Mouse (Mus musculus): Measurements from ENCODE around the gene E130308A19Rik.

E130308A19Rik gene

GRCm38 (mm10) chr4:59634532-59634931 is 8.5 kb downstream of the E130308A19Rik start:
- in situ Hi-C loops (cut with MboI; ENCODE audit: low sequenced_read_pairs) = no loop called here

DNA sequence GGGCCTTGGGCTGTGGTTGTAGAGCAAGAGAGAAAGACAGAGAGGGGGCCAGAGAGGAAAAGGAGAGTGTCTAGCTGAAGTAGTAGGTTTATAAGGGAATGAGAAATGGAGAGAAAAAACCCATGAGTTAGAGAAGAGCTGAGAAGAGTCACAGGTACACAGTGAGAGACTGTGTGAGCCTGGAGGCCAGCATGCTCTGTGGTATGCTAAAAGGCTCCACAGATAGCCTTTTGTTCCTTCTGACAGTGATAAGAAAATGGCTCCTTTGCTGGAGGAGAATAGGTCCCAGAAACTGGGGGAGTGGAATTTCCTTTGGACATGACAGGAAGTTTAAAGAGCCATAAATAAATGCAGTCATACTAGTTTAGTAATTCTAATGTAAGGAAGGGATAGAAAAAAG is 13.2 kb downstream of the E130308A19Rik start:
- in situ Hi-C loops (cut with MboI; ENCODE audit: low sequenced_read_pairs) = no loop called here

GRCm38 (mm10) chr4:59640720-59641119 is 14.7 kb downstream of the E130308A19Rik start:
- in situ Hi-C loops (cut with MboI; ENCODE audit: low sequenced_read_pairs) = no loop called here

DNA sequence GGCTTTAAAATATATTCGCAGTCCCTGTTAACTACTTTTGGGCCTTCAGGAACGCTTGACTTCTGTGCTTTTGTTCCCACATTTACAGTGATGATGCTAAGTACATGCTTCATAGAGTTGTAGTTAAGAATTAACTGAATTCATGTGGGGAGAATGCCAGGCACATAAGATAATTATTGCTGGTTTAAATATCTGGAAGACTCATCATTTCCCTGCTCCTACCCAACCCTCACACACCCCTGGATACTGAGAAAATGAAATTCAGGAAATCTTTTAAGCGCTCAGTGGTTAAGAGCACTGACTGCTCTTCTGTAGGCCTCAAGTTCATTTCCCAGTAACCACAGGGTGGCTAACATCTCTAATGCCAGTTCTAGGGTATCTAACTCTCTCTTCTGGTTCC is 16.0 kb downstream of the E130308A19Rik start:
- in situ Hi-C loops (cut with MboI; ENCODE audit: low sequenced_read_pairs) = no loop called here

DNA sequence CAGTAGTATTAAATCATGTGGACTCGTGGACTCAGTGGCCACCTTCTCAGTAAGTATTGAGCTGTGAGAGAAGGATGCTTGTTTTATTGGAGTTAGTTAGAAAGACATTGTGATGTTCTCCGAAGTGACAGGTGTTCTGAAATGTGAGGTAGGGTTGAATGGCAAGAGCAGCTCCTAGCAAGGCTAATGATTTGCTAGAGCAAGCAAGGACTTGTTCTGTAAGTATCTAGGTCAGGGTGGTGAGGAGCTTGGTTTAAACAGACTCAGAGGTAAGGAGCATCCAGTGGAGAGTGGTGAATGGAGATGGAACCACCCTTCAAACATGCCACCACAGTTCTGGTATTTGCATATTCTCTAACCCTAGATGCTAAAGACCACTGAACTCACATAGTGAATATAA is 16.6 kb downstream of the E130308A19Rik start:
- in situ Hi-C loops (cut with MboI; ENCODE audit: low sequenced_read_pairs) = no loop called here

DNA sequence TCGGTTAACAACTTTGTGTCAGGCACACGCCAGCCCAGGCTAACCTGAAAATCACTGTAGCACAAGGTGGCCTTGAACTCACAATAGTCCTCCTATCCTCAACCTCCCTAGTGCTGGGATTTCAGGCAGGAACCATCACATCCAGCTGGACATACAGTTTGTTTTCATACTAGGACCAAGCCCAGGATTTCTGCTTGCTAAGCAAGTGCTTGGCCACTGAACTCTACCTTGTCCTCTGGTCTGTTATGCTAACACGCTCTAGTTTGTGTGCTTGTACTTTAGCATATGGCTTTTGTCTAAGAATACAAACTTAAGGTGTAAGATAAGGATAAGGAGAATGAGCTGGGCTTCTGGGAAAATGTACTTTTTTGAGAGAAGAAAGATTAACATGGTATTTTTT is 18.4 kb downstream of the E130308A19Rik start:
- in situ Hi-C loops (cut with MboI; ENCODE audit: low sequenced_read_pairs) = no loop called here

GRCm38 (mm10) chr4:59644992-59645391 is 19.0 kb downstream of the E130308A19Rik start:
- in situ Hi-C loops (cut with MboI; ENCODE audit: low sequenced_read_pairs) = no loop called here

DNA sequence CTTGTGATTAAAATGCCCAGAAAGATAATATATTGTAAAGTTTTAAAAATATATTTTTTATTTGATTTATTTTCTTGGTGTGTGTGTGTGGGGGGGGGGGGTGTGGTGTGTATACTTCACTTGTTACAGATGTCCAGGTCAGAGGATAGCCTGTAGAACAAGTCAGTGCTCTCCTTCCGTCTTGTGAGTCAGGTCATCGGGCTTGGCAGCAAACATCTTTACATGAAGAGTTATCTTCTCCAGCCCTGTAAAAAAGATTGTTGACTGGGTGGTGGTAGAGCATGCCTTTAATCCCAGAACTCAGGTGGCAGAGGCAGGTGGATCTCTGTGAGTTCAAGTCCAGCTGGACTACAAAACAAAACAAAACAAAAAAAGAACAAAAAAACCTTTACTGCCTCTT is 19.6 kb downstream of the E130308A19Rik start:
- in situ Hi-C loops (cut with MboI; ENCODE audit: low sequenced_read_pairs) = no loop called here

- in situ Hi-C loops (cut with MboI; ENCODE audit: low sequenced_read_pairs) = no loop called here
Measured at GRCm38 (mm10) chr4:59646020-59646696, 20.1 kb downstream of the E130308A19Rik start.

GRCm38 (mm10) chr4:59649119-59649518 is 23.1 kb downstream of the E130308A19Rik start:
- in situ Hi-C loops (cut with MboI; ENCODE audit: low sequenced_read_pairs) = no loop called here

DNA sequence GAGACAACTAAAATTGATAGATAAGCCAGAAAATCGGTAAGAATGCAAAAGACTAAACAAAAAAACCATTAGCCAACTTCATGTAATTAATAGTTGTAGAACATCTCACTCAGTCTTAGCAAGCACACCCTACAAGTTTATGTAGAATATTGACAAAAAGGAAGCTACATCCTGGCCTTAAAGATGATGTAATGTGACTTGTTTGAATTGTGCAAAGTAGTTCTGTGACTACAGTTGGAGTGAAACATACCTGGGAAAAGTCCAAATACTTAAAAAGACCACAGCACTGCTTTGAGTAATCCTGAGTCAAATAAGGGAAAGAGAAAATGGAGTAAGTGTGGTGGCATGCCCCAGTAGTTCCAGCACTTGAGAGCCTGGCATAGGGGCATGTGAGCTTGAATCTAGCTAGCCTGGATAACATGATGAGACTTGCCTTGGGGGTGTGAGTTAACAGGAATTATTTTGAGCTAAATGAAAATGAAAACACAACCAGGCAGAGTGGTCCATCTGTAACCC is 26.2 kb downstream of the E130308A19Rik start:
- in situ Hi-C loops (cut with MboI; ENCODE audit: low sequenced_read_pairs) = no loop called here

DNA sequence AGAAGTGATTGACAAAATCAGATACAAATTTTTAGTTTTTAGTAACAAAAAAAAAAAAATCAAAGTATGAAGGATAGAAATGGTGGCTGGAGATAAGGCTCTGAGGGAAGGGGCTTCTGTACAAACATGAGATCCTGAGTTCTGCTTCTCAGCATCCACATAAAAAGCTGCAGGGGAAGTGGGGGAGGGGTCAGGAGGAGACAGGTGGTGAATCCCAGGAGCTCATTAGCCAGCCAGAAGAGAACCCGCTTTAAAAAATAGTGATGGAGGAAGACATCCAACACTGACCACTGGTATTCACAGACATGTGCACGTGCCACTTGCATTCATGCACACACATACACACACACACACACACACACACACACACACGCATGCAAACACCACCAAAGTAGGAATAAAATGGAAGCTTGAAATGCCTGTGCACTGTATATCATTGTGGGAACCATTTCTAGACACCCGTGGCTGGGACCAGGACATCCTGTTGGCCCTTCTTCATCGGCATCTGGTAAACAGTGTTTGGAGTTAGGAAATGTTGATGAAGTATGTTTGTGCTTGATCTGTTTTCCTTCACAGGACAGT is 30.1 kb downstream of the E130308A19Rik start:
- in situ Hi-C loops (cut with MboI; ENCODE audit: low sequenced_read_pairs) = no loop called here

GRCm38 (mm10) chr4:59662163-59662562 is 36.2 kb downstream of the E130308A19Rik start:
- in situ Hi-C loops (cut with MboI; ENCODE audit: low sequenced_read_pairs) = no loop called here

DNA sequence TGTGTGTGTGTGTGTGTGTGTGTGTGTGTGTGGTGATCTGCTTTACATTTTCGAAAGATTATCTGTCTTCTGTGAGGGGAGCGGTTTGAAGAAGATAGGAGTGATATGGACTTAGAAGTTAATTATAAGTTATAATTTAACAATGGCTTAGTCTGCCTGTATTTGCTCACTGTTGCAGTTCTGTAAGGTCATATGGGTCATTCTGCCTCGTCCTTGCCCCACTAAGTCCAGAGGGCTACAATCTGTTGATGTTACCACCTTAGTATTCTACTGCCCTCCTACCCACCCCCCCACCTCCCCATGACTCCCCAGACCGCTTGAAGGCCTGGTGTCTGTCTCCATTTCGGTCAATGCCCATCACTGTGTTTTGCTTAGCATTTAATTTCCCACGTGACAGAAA is 37.4 kb downstream of the E130308A19Rik start:
- in situ Hi-C loops (cut with MboI; ENCODE audit: low sequenced_read_pairs) = no loop called here

- in situ Hi-C loops (cut with MboI; ENCODE audit: low sequenced_read_pairs) = no loop called here
Measured at GRCm38 (mm10) chr4:59666550-59667317, 40.7 kb downstream of the E130308A19Rik start.

- in situ Hi-C loops (cut with MboI; ENCODE audit: low sequenced_read_pairs) = no loop called here
Measured at GRCm38 (mm10) chr4:59668050-59668449, 42.0 kb downstream of the E130308A19Rik start.

DNA sequence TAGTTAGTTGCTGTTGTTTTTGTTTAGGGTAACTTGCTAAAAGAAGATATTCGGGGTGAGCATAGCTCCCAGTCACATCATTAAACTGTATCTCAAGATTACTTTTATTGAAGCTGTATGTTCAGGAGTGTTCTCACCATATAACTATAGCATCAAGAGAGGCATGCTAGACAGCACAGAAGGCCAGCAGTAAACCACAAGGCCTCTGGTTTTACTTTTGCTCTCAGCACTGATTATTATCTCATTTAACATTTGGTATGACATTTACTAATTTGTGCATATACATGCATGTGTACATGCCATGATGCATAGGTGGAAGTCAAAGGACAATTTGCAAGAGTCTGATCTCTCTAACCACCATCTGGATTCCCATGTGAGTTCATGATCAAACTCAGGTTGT is 43.1 kb downstream of the E130308A19Rik start:
- in situ Hi-C loops (cut with MboI; ENCODE audit: low sequenced_read_pairs) = no loop called here

DNA sequence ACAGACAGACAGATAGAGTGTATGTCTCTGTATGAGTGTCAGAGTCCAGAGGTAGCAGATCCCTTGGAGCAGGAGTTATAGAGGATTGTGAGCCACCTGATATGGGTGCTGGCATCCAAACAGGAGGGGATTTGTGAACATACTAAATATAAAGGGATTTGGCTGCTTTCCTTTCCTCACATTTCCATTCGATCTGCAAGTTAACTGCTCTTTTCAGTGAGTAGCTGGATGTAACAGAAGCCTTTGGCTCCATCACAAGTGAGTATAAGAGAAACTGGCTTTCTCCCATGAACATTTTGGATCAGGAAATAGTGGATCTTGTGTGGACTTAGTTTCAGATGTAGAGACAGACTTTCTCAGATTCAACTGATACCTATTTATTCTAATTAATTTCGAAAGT is 44.0 kb downstream of the E130308A19Rik start:
- in situ Hi-C loops (cut with MboI; ENCODE audit: low sequenced_read_pairs) = no loop called here

DNA sequence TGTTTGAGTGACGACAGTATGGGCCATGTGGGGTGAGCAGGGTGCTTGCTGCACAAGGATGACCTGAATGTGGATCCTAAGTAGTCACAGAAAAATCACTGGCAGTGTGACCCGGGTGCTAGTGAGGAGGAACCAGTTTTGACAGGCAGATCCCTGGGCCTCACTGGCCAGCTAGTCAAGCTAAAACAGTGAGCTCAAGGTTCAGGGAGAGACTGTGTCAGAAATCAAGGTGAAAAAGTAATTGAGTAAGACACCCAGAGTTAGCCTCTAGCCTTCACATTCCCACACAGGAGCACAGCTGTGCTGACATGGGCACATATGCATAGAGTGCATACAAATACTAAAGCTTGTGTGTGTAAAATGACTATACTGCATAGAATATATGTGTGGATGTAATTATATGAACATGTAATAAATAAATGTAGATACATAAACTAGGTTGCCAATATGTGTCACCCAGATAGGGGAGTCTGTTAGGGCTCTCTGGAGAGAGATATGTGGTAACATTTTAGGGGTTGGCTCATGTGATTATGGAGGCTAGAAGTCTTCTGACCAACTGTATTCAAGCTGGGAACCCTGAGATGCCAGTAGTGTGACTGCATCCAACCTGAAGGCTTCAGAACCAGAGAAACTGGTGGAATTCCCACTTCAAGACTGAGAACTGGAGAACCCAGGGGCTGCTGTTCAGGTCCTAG is 47.6 kb downstream of the E130308A19Rik start:
- in situ Hi-C loops (cut with MboI; ENCODE audit: low sequenced_read_pairs) = no loop called here

DNA sequence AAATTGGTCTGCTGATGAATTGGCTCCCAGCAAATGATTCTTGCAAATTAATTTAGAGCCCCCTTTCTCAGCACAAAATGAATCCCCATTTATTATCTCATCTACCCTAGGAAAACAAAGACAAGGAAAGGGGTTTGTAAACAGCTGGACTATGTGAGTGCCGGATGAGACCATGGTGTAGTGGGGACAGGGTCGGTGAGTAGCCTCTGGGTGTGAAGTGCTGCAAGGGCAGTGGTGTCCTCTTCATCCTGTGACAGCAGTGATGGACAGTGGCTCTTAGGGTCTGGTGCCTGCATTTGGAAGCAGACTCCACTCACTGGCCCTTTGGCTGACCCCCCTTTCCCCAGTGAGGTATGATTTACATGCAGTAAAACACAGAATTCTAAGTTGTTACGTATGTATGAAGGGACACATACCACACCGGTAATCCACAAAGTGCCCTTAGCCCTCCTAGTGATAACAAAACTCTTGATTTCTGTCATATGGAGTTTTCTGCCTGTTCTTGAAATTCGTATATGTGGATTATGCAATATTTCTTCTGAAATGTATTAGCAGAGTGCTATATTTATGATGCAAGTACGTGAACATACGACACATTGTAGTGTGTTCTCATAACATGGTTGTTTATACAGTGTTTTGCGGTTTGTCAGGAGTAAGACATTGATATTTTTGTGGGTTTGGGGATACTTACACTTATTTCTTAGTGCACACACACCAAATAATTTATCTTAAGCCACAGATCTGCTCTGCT is 49.1 kb downstream of the E130308A19Rik start:
- in situ Hi-C loops (cut with MboI; ENCODE audit: low sequenced_read_pairs) = no loop called here

GRCm38 (mm10) chr4:59675699-59676098 is 49.7 kb downstream of the E130308A19Rik start:
- in situ Hi-C loops (cut with MboI; ENCODE audit: low sequenced_read_pairs) = no loop called here

Data from CH12F3 (cell line).